Mouse (Mus musculus): Measurements from ENCODE around the gene Pgm1. TPM values are rescaled to one million over a fixed set of nuclear protein-coding genes. Genes with fewer than 3 reads are reported as not detected.

Gene Pgm1
- polyA plus RNA-seq, 1 experiment from 2014 or later: 143 TPM

DNA sequence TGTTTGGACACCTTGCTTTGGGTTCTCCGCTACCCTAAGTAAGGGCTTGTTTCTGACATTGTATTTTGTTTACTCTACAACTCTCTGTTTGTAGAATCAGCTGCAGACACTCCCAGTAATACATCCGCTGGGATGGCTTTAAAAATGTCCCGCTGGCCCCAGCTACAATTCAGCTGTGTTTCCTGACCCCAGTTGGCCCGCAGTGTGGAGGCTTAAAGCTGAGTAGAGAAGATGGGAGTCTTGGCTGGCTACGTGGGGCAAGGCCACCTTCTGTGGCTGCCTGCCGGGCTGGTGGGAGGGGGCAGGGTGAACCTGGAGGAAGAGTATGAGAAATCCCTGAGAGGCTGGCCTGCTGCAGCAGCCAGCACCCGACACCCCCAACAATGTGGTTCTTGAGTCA is 59.6 kb downstream of the Pgm1 start:
- H3K27me3 ChIP-seq (replicated peaks; ENCODE audit: control insufficient read depth, insufficient read depth, low read length): no peaks in the 10 kb centered on the region
- no peak for TF ChIP-seq CTCF (IDR thresholded peaks at IDR 0.05; ENCODE audit: low read depth)
- no peaks in the 10 kb centered on the region for H3K4me1 ChIP-seq (replicated peaks; ENCODE audit: control insufficient read depth, insufficient read depth, low read length)
- H3K27ac ChIP-seq (ENCODE audit: low read depth, low read length): no peak overlapping the region
- WGBS: 59% methylated on average over 7 of the region's 7 CpGs
- no peaks in the 10 kb centered on the region for H3K9me3 ChIP-seq (ENCODE audit: control insufficient read depth)
- H3K36me3 ChIP-seq (ENCODE audit: control insufficient read depth, insufficient read depth): peaks cover 35% of the 10 kb centered on the region; the same call in 1 of the 2 replicates
- no peak overlapping the region for H3K4me3 ChIP-seq (ENCODE audit: low read depth, low read length)
- no peak for ATAC-seq
- H3K4me2 ChIP-seq (replicated peaks; ENCODE audit: low read depth): no peak overlapping the region
- no peak overlapping the region for H3K9ac ChIP-seq (ENCODE audit: low read depth, low read length)

GRCm38 (mm10) chr4:100000971-100001370 is 71.8 kb downstream of the Pgm1 start:
- ATAC-seq: no peak
- Histone ChIP-seq H3K9me3 (ENCODE audit: control insufficient read depth) (no peaks in the 10 kb centered on the region), H3K4me1 (replicated peaks; ENCODE audit: control insufficient read depth, insufficient read depth, low read length) (no peaks in the 10 kb centered on the region), H3K4me3 (ENCODE audit: low read depth, low read length) (no peak overlapping the region), H3K9ac (ENCODE audit: low read depth, low read length) (no peak overlapping the region), H3K36me3 (ENCODE audit: control insufficient read depth, insufficient read depth) (no peaks in the 10 kb centered on the region), H3K27me3 (replicated peaks; ENCODE audit: control insufficient read depth, insufficient read depth, low read length) (no peaks in the 10 kb centered on the region), H3K27ac (ENCODE audit: low read depth, low read length) (no peak overlapping the region), H3K4me2 (replicated peaks; ENCODE audit: low read depth) (no peak overlapping the region)
- 62% methylated on average over 5 of the region's 5 CpGs for WGBS
- TF ChIP-seq CTCF (IDR thresholded peaks at IDR 0.05; ENCODE audit: low read depth): no peak

- Histone ChIP-seq H3K4me3 (ENCODE audit: low read depth, low read length) (no peak overlapping the region), H3K27ac (ENCODE audit: low read depth, low read length) (no peak overlapping the region), H3K9ac (ENCODE audit: low read depth, low read length) (no peak overlapping the region), H3K9me3 (ENCODE audit: control insufficient read depth) (no peaks in the 10 kb centered on the region), H3K27me3 (replicated peaks; ENCODE audit: control insufficient read depth, insufficient read depth, low read length) (no peaks in the 10 kb centered on the region), H3K36me3 (ENCODE audit: control insufficient read depth, insufficient read depth) (no peaks in the 10 kb centered on the region), H3K4me2 (replicated peaks; ENCODE audit: low read depth) (no peak overlapping the region), H3K4me1 (replicated peaks; ENCODE audit: control insufficient read depth, insufficient read depth, low read length) (no peaks in the 10 kb centered on the region)
- 60% methylated on average over 7 of the region's 7 CpGs for WGBS
- TF ChIP-seq CTCF (IDR thresholded peaks at IDR 0.05; ENCODE audit: low read depth): no peak
- no peak for ATAC-seq
Observed at GRCm38 (mm10) chr4:100001806-100002205, 72.6 kb downstream of the Pgm1 start.

GRCm38 (mm10) chr4:100007721-100008120 is 78.5 kb downstream of the Pgm1 start:
- no peak for TF ChIP-seq CTCF (IDR thresholded peaks at IDR 0.05; ENCODE audit: low read depth)
- Histone ChIP-seq H3K27me3 (replicated peaks; ENCODE audit: control insufficient read depth, insufficient read depth, low read length) (no peaks in the 10 kb centered on the region), H3K27ac (ENCODE audit: low read depth, low read length) (no peak overlapping the region), H3K9me3 (ENCODE audit: control insufficient read depth) (no peaks in the 10 kb centered on the region), H3K4me2 (replicated peaks; ENCODE audit: low read depth) (no peak overlapping the region), H3K9ac (ENCODE audit: low read depth, low read length) (no peak overlapping the region), H3K4me1 (replicated peaks; ENCODE audit: control insufficient read depth, insufficient read depth, low read length) (no peaks in the 10 kb centered on the region), H3K4me3 (ENCODE audit: low read depth, low read length) (no peak overlapping the region), H3K36me3 (ENCODE audit: control insufficient read depth, insufficient read depth) (no peaks in the 10 kb centered on the region)
- ATAC-seq: no peak
- WGBS: 59% methylated on average over 7 of the region's 7 CpGs

DNA sequence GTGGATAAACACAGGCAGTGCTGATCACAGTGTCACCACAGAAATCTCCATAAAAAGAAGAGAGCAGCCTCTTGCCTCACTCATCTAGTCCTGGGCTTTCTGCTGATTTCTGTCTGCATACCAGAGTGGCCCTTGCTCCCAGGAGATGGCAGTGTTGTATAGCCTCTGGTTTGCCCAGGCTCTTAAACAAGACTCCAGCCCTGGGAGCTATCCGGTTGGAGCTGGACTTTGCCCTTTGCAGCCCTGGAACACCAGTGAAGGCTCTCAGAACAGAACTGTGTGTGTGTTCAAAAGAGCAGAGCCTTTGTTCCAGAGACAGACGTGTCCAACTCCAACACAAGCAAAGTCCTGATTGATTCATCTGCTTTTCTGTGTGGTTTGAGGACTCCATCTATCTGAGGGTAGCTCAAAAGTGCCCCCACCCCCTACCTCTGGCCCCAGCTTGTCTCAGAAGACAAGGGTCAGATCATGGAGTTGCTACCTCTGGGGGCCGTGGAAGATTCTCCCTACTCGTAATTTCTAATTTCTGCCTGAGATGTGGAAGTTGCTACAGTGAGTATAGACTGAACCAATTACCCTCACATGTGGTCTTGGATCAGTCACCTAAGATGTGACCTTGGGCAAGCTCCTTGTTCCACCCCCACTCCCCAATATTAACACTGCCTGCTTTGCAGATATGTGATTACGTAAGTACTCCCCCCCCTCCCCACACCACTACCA is 79.3 kb downstream of the Pgm1 start:
- no peak overlapping the region for H3K4me2 ChIP-seq (replicated peaks; ENCODE audit: low read depth)
- H3K27ac ChIP-seq (ENCODE audit: low read depth, low read length): peak overlapping the region; percentile 29; the same call in 1 of the 2 replicates
- WGBS: 23% methylated on average over 5 of the region's 5 CpGs

GRCm38 (mm10) chr4:100009211-100009678 is 80.0 kb downstream of the Pgm1 start:
- Histone ChIP-seq H3K36me3 (ENCODE audit: control insufficient read depth, insufficient read depth) (no peaks in the 10 kb centered on the region), H3K4me3 (ENCODE audit: low read depth, low read length) (no peak overlapping the region), H3K27me3 (replicated peaks; ENCODE audit: control insufficient read depth, insufficient read depth, low read length) (no peaks in the 10 kb centered on the region), H3K27ac (ENCODE audit: low read depth, low read length) (no peak overlapping the region), H3K4me1 (replicated peaks; ENCODE audit: control insufficient read depth, insufficient read depth, low read length) (no peaks in the 10 kb centered on the region), H3K9ac (ENCODE audit: low read depth, low read length) (no peak overlapping the region), H3K9me3 (ENCODE audit: control insufficient read depth) (no peaks in the 10 kb centered on the region), H3K4me2 (replicated peaks; ENCODE audit: low read depth) (no peak overlapping the region)
- ATAC-seq: no peak
- TF ChIP-seq CTCF (IDR thresholded peaks at IDR 0.05; ENCODE audit: low read depth): no peak
- 61% methylated on average over 8 of the region's 8 CpGs for WGBS

More for the DNA sequence above, 79.3 kb downstream of the Pgm1 start:
- peak; percentile 94 for ATAC-seq
- Histone ChIP-seq H3K27me3 (replicated peaks; ENCODE audit: control insufficient read depth, insufficient read depth, low read length) (no peaks in the 10 kb centered on the region), H3K4me3 (ENCODE audit: low read depth, low read length) (no peak overlapping the region), H3K4me1 (replicated peaks; ENCODE audit: control insufficient read depth, insufficient read depth, low read length) (no peaks in the 10 kb centered on the region), H3K9ac (ENCODE audit: low read depth, low read length) (no peak overlapping the region), H3K9me3 (ENCODE audit: control insufficient read depth) (no peaks in the 10 kb centered on the region), H3K36me3 (ENCODE audit: control insufficient read depth, insufficient read depth) (no peaks in the 10 kb centered on the region)
- TF ChIP-seq CTCF (IDR thresholded peaks at IDR 0.05; ENCODE audit: low read depth): peak; percentile 95

All from intestine, postnatal 0 days (tissue).